Mouse (Mus musculus) kidney, postnatal 10 days (tissue): Measurements from ENCODE around the gene Igf2bp2.
A peak's percentile ranks its signal among the peaks of the same experiment; 100 is the strongest.

Experiments used
- DNase-seq: peaks from one replicate; pipeline ENCODE4 v3.0.0; 2021; ENCODE audit warnings: mixed read lengths

Igf2bp2 gene

GRCm38 (mm10) chr16:22097659-22098058 lies 65.4 kb downstream of the Igf2bp2 start:
- DNase-seq = peak; percentile 26

GRCm38 (mm10) chr16:22095751-22096150 lies 67.3 kb downstream of the Igf2bp2 start:
- no peak for DNase-seq

- DNase-seq = no peak
These were observed 71.8 kb downstream of the Igf2bp2 start for GRCm38 (mm10) chr16:22091255-22091783.

GRCm38 (mm10) chr16:22085411-22085810 lies 77.7 kb downstream of the Igf2bp2 start:
- no peak for DNase-seq

GRCm38 (mm10) chr16:22080125-22080710 lies 82.9 kb downstream of the Igf2bp2 start:
- DNase-seq = no peak

- DNase-seq = no peak
These were observed 86.5 kb downstream of the Igf2bp2 start for GRCm38 (mm10) chr16:22076620-22076941.

GRCm38 (mm10) chr16:22075829-22076619 lies 87.1 kb downstream of the Igf2bp2 start:
- no peak for DNase-seq

- DNase-seq = no peak
These were observed 88.0 kb downstream of the Igf2bp2 start for GRCm38 (mm10) chr16:22075067-22075466.

GRCm38 (mm10) chr16:22071361-22071760 lies 91.7 kb downstream of the Igf2bp2 start:
- peak; percentile 26 for DNase-seq

GRCm38 (mm10) chr16:22067406-22067805 lies 95.7 kb downstream of the Igf2bp2 start:
- DNase-seq = peak; percentile 62

- DNase-seq = no peak
These were observed 97.6 kb downstream of the Igf2bp2 start for GRCm38 (mm10) chr16:22065536-22065935.

GRCm38 (mm10) chr16:22062284-22062683 lies 100.8 kb downstream of the Igf2bp2 start:
- no peak for DNase-seq

- no peak for DNase-seq
These were observed 101.4 kb downstream of the Igf2bp2 start for GRCm38 (mm10) chr16:22061555-22062160.

- DNase-seq = no peak
These were observed 102.7 kb downstream of the Igf2bp2 start for GRCm38 (mm10) chr16:22060416-22060815.

- DNase-seq = no peak
These were observed 104.2 kb downstream of the Igf2bp2 start for GRCm38 (mm10) chr16:22058871-22059270.

GRCm38 (mm10) chr16:22057498-22057897 lies 105.6 kb downstream of the Igf2bp2 start:
- no peak for DNase-seq

GRCm38 (mm10) chr16:22053411-22053810 lies 109.7 kb downstream of the Igf2bp2 start:
- DNase-seq = no peak

GRCm38 (mm10) chr16:22046739-22047366 lies 116.2 kb downstream of the Igf2bp2 start:
- DNase-seq = no peak

- no peak for DNase-seq
These were observed 117.2 kb downstream of the Igf2bp2 start for GRCm38 (mm10) chr16:22045930-22046329.

GRCm38 (mm10) chr16:22043830-22044229 lies 119.3 kb downstream of the Igf2bp2 start:
- DNase-seq = no peak

- no peak for DNase-seq
These were observed 123.1 kb downstream of the Igf2bp2 start for GRCm38 (mm10) chr16:22039978-22040377.

- no peak for DNase-seq
These were observed 124.5 kb downstream of the Igf2bp2 start for GRCm38 (mm10) chr16:22038554-22038953.

GRCm38 (mm10) chr16:22027474-22027873 lies 135.6 kb downstream of the Igf2bp2 start:
- no peak for DNase-seq
